Mouse (Mus musculus) testis, adult 2 months (tissue): ENCODE results near the gene Actn3.

ENCODE experiments used
- CTCF ChIP-seq: fragments of 200-500 bp; IDR thresholded peaks from 2 replicates; pipeline ENCODE4 v1.5.1; 2012; ENCODE audit warnings: low read depth, mild to moderate bottlenecking, inconsistent platforms, low read length, moderate library complexity; ENCODE audit not compliant: control insufficient read depth, insufficient read depth, insufficient replicate concordance
- POLR2A ChIP-seq: fragments of 200-500 bp; IDR thresholded peaks from 2 replicates; pipeline ENCODE4 v1.6.1; 2012; ENCODE audit warnings: low read depth, mild to moderate bottlenecking, inconsistent platforms, low read length, moderate library complexity; ENCODE audit not compliant: control insufficient read depth

DNA sequence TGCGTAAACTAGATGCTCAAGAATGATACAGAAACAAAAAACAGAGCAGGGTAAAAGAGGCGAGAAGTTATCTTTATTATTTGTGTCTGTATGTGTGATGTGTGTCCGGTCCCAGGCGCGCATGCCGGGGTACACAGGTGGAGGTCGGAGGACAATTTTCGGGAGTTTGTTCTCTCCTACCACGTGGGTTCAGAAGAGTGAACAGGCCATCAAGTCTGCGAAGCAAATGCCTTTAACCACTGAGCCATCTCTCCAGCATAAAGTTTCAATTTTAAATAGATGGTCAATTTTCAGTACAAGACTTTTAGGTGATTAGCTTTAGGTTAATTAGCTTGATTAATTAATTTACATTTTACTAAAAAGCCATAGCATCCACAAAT lies 1.6 kb upstream of the Actn3 start:
- TF ChIP-seq CTCF: no peak
- no peak for TF ChIP-seq POLR2A
